Mouse (Mus musculus): ENCODE measurements around the gene Abcb6. TPM values are rescaled to one million over a fixed set of nuclear protein-coding genes. Genes with fewer than 3 reads are reported as not detected.
A peak's percentile ranks its signal among the peaks of the same experiment; 100 is the strongest.

Abcb6 gene
- polyA plus RNA-seq, 1 experiment from 2014 or later: 30.6 TPM

- Histone ChIP-seq H3K4me3 (ENCODE audit: low read depth, low read length) (peak overlapping the region; percentile 52), H3K4me2 (ENCODE audit: low read depth) (peak overlapping the region; percentile 100), H3K36me3 (ENCODE audit: control insufficient read depth, insufficient read depth, low read length) (peaks cover 12% of the 10 kb centered on the region), H3K9ac (ENCODE audit: low read length) (peak overlapping the region; percentile 76), H3K9me3 (ENCODE audit: control insufficient read depth, low read length) (no peaks in the 10 kb centered on the region), H3K4me1 (ENCODE audit: control insufficient read depth, insufficient read depth, low read length) (peaks cover 7% of the 10 kb centered on the region), H3K27ac (ENCODE audit: low read depth, low read length) (peak overlapping the region; percentile 44; the same call in 1 of the 2 replicates), H3K27me3 (ENCODE audit: control insufficient read depth, insufficient read depth, low read length) (no peaks in the 10 kb centered on the region)
- peak; percentile 14; the same call in 1 of the 2 replicates for ATAC-seq (ENCODE audit: insufficient read depth, low FRiP score, low TSS enrichment)
- WGBS: 12% methylated on average over 23 of the region's 23 CpGs
- no peak for DNase-seq (ENCODE audit: low spot score)
Measured at GRCm38 (mm10) chr1:75179334-75180104, 673 bp downstream of the Abcb6 start.

- H3K4me3 ChIP-seq (ENCODE audit: low read depth, low read length): peak within 1 kb of the TSS; percentile 55
- under 1% methylated on average over 57 of the region's 59 CpGs for WGBS
Measured at GRCm38 (mm10) chr1:75168472-75169464, 11.4 kb downstream of the Abcb6 start, which contains the start of gene Zfand2b. Zfand2b (plus strand) TSS chr1:75168646.

GRCm38 (mm10) chr1:75168093-75168471 lies 12.1 kb downstream of the Abcb6 start:
- Histone ChIP-seq H3K4me2 (ENCODE audit: low read depth) (peak overlapping the region; percentile 64), H3K36me3 (ENCODE audit: control insufficient read depth, insufficient read depth, low read length) (peaks cover 11% of the 10 kb centered on the region), H3K27ac (ENCODE audit: low read depth, low read length) (no peak overlapping the region), H3K4me3 (ENCODE audit: low read depth, low read length) (peak overlapping the region; percentile 55), H3K4me1 (ENCODE audit: control insufficient read depth, insufficient read depth, low read length) (peaks cover 8% of the 10 kb centered on the region; the same call in 1 of the 2 replicates), H3K9ac (ENCODE audit: low read length) (peak overlapping the region; percentile 20; the same call in 1 of the 2 replicates), H3K27me3 (ENCODE audit: control insufficient read depth, insufficient read depth, low read length) (no peaks in the 10 kb centered on the region), H3K9me3 (ENCODE audit: control insufficient read depth, low read length) (no peaks in the 10 kb centered on the region)
- WGBS: 11% methylated on average over 7 of the region's 7 CpGs
- ATAC-seq (ENCODE audit: insufficient read depth, low FRiP score, low TSS enrichment): peak; percentile 21
- DNase-seq (ENCODE audit: low spot score): no peak

More at GRCm38 (mm10) chr1:75168472-75169464, 11.4 kb downstream of the Abcb6 start, which contains the start of gene Zfand2b:
- no peaks in the 10 kb centered on the region for H3K27me3 ChIP-seq (ENCODE audit: control insufficient read depth, insufficient read depth, low read length)
- ATAC-seq (ENCODE audit: insufficient read depth, low FRiP score, low TSS enrichment): peak; percentile 98
- H3K36me3 ChIP-seq (ENCODE audit: control insufficient read depth, insufficient read depth, low read length): peaks cover 18% of the 10 kb centered on the region
- peak within 1 kb of the TSS; percentile 54 for H3K9ac ChIP-seq (ENCODE audit: low read length)
- H3K27ac ChIP-seq (ENCODE audit: low read depth, low read length): no peak within 1 kb of the TSS
- no peaks in the 10 kb centered on the region for H3K9me3 ChIP-seq (ENCODE audit: control insufficient read depth, low read length)
- H3K4me2 ChIP-seq (ENCODE audit: low read depth): peak within 1 kb of the TSS; percentile 64
- H3K4me1 ChIP-seq (ENCODE audit: control insufficient read depth, insufficient read depth, low read length): peaks cover 8% of the 10 kb centered on the region; the same call in 1 of the 2 replicates
- peak; percentile 98 for DNase-seq (ENCODE audit: low spot score)

- Histone ChIP-seq H3K4me2 (ENCODE audit: low read depth) (no peak overlapping the region), H3K27me3 (ENCODE audit: control insufficient read depth, insufficient read depth, low read length) (no peaks in the 10 kb centered on the region), H3K36me3 (ENCODE audit: control insufficient read depth, insufficient read depth, low read length) (no peaks in the 10 kb centered on the region), H3K27ac (ENCODE audit: low read depth, low read length) (no peak overlapping the region), H3K4me3 (ENCODE audit: low read depth, low read length) (no peak overlapping the region), H3K4me1 (ENCODE audit: control insufficient read depth, insufficient read depth, low read length) (no peaks in the 10 kb centered on the region), H3K9me3 (ENCODE audit: control insufficient read depth, low read length) (no peaks in the 10 kb centered on the region), H3K9ac (ENCODE audit: low read length) (no peak overlapping the region)
- no peak for DNase-seq (ENCODE audit: low spot score)
- no peak for ATAC-seq (ENCODE audit: insufficient read depth, low FRiP score, low TSS enrichment)
- 87% methylated on average over 4 of the region's 4 CpGs for WGBS
Measured at GRCm38 (mm10) chr1:75160256-75160617, 20.0 kb downstream of the Abcb6 start.

- 77% methylated on average over 5 of the region's 5 CpGs for WGBS
- Histone ChIP-seq H3K27me3 (ENCODE audit: control insufficient read depth, insufficient read depth, low read length) (no peaks in the 10 kb centered on the region), H3K9me3 (ENCODE audit: control insufficient read depth, low read length) (no peaks in the 10 kb centered on the region), H3K4me2 (ENCODE audit: low read depth) (no peak overlapping the region), H3K36me3 (ENCODE audit: control insufficient read depth, insufficient read depth, low read length) (no peaks in the 10 kb centered on the region), H3K27ac (ENCODE audit: low read depth, low read length) (no peak overlapping the region), H3K4me1 (ENCODE audit: control insufficient read depth, insufficient read depth, low read length) (no peaks in the 10 kb centered on the region), H3K9ac (ENCODE audit: low read length) (no peak overlapping the region), H3K4me3 (ENCODE audit: low read depth, low read length) (no peak overlapping the region)
- ATAC-seq (ENCODE audit: insufficient read depth, low FRiP score, low TSS enrichment): no peak
- no peak for DNase-seq (ENCODE audit: low spot score)
Measured at GRCm38 (mm10) chr1:75159540-75160255, 20.5 kb downstream of the Abcb6 start.

- Histone ChIP-seq H3K9ac (ENCODE audit: low read length) (no peak overlapping the region), H3K27me3 (ENCODE audit: control insufficient read depth, insufficient read depth, low read length) (no peaks in the 10 kb centered on the region), H3K9me3 (ENCODE audit: control insufficient read depth, low read length) (no peaks in the 10 kb centered on the region), H3K27ac (ENCODE audit: low read depth, low read length) (no peak overlapping the region), H3K36me3 (ENCODE audit: control insufficient read depth, insufficient read depth, low read length) (no peaks in the 10 kb centered on the region), H3K4me3 (ENCODE audit: low read depth, low read length) (no peak overlapping the region), H3K4me2 (ENCODE audit: low read depth) (no peak overlapping the region), H3K4me1 (ENCODE audit: control insufficient read depth, insufficient read depth, low read length) (no peaks in the 10 kb centered on the region)
- DNase-seq (ENCODE audit: low spot score) (no peak), ATAC-seq (ENCODE audit: insufficient read depth, low FRiP score, low TSS enrichment) (no peak)
Measured at GRCm38 (mm10) chr1:75158990-75159389, 21.2 kb downstream of the Abcb6 start.

- no peak overlapping the region for H3K9ac ChIP-seq (ENCODE audit: low read length)
- H3K27ac ChIP-seq (ENCODE audit: low read depth, low read length): no peak overlapping the region
- H3K4me1 ChIP-seq (ENCODE audit: control insufficient read depth, insufficient read depth, low read length): no peaks in the 10 kb centered on the region
- H3K4me3 ChIP-seq (ENCODE audit: low read depth, low read length): no peak overlapping the region
- H3K36me3 ChIP-seq (ENCODE audit: control insufficient read depth, insufficient read depth, low read length): no peaks in the 10 kb centered on the region
- H3K4me2 ChIP-seq (ENCODE audit: low read depth): no peak overlapping the region
- ATAC-seq (ENCODE audit: insufficient read depth, low FRiP score, low TSS enrichment) (no peak), DNase-seq (ENCODE audit: low spot score) (no peak)
- H3K27me3 ChIP-seq (ENCODE audit: control insufficient read depth, insufficient read depth, low read length): no peaks in the 10 kb centered on the region
- WGBS: 75% methylated on average over 3 of the region's 3 CpGs
- no peaks in the 10 kb centered on the region for H3K9me3 ChIP-seq (ENCODE audit: control insufficient read depth, low read length)
Measured at GRCm38 (mm10) chr1:75155837-75156236, 24.4 kb downstream of the Abcb6 start.

- peaks cover 10% of the 10 kb centered on the region for H3K36me3 ChIP-seq (ENCODE audit: control insufficient read depth, insufficient read depth, low read length)
- ATAC-seq (ENCODE audit: insufficient read depth, low FRiP score, low TSS enrichment): no peak
- H3K27me3 ChIP-seq (ENCODE audit: control insufficient read depth, insufficient read depth, low read length): no peaks in the 10 kb centered on the region
Measured at GRCm38 (mm10) chr1:75148727-75149126, 31.5 kb downstream of the Abcb6 start.

More at GRCm38 (mm10) chr1:75148727-75149126, 31.5 kb downstream of the Abcb6 start:
- no peak overlapping the region for H3K27ac ChIP-seq (ENCODE audit: low read depth, low read length)
- H3K4me1 ChIP-seq (ENCODE audit: control insufficient read depth, insufficient read depth, low read length): peaks cover 2% of the 10 kb centered on the region; the same call in 1 of the 2 replicates
- H3K9ac ChIP-seq (ENCODE audit: low read length): no peak overlapping the region
- WGBS: 90% methylated on average over 4 of the region's 4 CpGs
- no peak overlapping the region for H3K4me3 ChIP-seq (ENCODE audit: low read depth, low read length)
- DNase-seq (ENCODE audit: low spot score): no peak
- H3K4me2 ChIP-seq (ENCODE audit: low read depth): no peak overlapping the region
- H3K9me3 ChIP-seq (ENCODE audit: control insufficient read depth, low read length): no peaks in the 10 kb centered on the region
